Mouse (Mus musculus): ENCODE results near the gene Mt4. TPM values are rescaled to one million over a fixed set of nuclear protein-coding genes. Genes with fewer than 3 reads are reported as not detected.
A peak's percentile ranks its signal among the peaks of the same experiment; 100 is the strongest.

Mt4 gene
- polyA plus RNA-seq, 1 experiment from 2014 or later: 1.3 TPM

DNA sequence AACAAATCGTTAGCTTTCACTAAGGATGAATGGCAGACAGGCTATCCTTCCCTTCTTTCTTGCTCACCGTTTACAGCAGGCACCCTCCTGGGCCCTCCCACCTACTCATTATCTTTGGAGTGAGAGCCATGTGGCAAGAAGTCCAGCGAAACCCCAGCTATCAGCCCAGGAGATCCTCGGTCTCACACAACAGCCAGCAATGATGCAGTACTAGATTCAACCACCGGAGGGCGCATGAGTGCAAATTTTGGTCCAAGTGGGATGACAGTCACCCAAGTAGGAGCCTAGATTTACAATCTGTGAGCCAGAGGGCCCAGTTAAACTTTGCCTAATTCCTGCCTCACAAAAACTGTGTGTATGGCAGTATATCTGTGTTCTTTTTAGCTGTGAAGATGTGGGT lies 30.2 kb downstream of the Mt4 start:
- Histone ChIP-seq H3K4me2 (ENCODE audit: low read length) (no peak overlapping the region), H3K36me3 (ENCODE audit: control insufficient read depth, insufficient read depth, low read length) (no peaks in the 10 kb centered on the region), H3K9me3 (ENCODE audit: control insufficient read depth, low read length) (no peaks in the 10 kb centered on the region), H3K27me3 (replicated peaks; ENCODE audit: control insufficient read depth, insufficient read depth, low read length) (peaks cover 21% of the 10 kb centered on the region), H3K27ac (ENCODE audit: low read depth) (no peak overlapping the region), H3K9ac (ENCODE audit: low read length) (no peak overlapping the region), H3K4me1 (replicated peaks; ENCODE audit: control insufficient read depth, insufficient read depth, low read length) (peaks cover 7% of the 10 kb centered on the region; the same call in 1 of the 2 replicates), H3K4me3 (ENCODE audit: low read depth, low read length) (no peak overlapping the region)
- DNase-seq (ENCODE audit: low spot score) (peak; percentile 100), ATAC-seq (replicated peaks; ENCODE audit: low FRiP score, low TSS enrichment, low read depth) (peak; percentile 66; the same call in 1 of the 2 replicates)
- 5% methylated on average over 6 of the region's 6 CpGs for WGBS

DNA sequence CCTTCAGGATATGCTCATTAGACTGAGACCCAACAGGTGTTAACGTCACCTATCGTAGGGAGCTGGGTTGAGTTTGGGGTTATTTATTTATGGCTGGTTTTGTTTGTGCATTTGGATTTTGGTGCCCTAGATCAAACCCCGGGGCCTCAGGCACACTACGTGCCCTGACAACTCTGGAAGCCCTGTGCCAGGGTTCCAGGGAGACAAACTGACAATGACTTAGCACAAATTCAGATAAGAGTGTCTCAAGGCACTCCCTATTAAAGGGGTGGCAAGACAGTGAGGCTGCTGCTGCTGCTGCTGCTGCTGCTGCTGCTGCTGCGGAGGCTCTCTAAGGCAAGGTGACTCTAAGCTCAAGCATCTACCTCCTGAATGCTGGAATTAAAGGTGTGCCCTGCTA lies 32.5 kb downstream of the Mt4 start:
- Histone ChIP-seq H3K36me3 (ENCODE audit: control insufficient read depth, insufficient read depth, low read length) (no peaks in the 10 kb centered on the region), H3K9ac (ENCODE audit: low read length) (no peak overlapping the region), H3K4me2 (ENCODE audit: low read length) (no peak overlapping the region), H3K9me3 (ENCODE audit: control insufficient read depth, low read length) (no peaks in the 10 kb centered on the region), H3K27ac (ENCODE audit: low read depth) (no peak overlapping the region), H3K27me3 (replicated peaks; ENCODE audit: control insufficient read depth, insufficient read depth, low read length) (peaks cover 44% of the 10 kb centered on the region), H3K4me3 (ENCODE audit: low read depth, low read length) (no peak overlapping the region), H3K4me1 (replicated peaks; ENCODE audit: control insufficient read depth, insufficient read depth, low read length) (peaks cover 10% of the 10 kb centered on the region; the same call in 1 of the 2 replicates)
- DNase-seq (ENCODE audit: low spot score) (no peak), ATAC-seq (replicated peaks; ENCODE audit: low FRiP score, low TSS enrichment, low read depth) (no peak)
- 75% methylated on average over 5 of the region's 5 CpGs for WGBS

DNA sequence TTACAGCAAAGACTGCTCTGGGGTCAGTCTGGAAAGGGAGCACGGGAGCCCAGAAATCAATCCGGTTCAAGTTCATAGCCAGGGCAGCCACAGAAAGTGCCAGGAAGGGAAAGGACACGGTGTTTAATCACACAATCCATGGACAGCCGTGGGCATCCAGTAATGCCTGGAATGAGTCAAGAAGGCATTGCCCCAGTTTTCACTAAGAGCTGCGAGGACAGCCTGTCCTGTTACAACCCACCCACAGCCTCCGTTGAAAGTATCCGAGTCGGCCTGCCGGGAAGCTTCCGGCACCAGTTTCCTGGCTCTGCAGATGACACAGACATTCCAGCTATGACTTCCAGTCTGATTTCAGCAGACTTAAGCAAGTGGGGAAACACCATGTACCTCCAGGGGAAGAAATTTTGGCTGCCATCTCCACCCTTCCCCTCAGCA lies 34.3 kb downstream of the Mt4 start:
- ATAC-seq (replicated peaks; ENCODE audit: low FRiP score, low TSS enrichment, low read depth): no peak
- Histone ChIP-seq H3K9me3 (ENCODE audit: control insufficient read depth, low read length) (no peaks in the 10 kb centered on the region), H3K27ac (ENCODE audit: low read depth) (no peak overlapping the region), H3K4me2 (ENCODE audit: low read length) (peak overlapping the region; percentile 76; the same call in 1 of the 2 replicates), H3K9ac (ENCODE audit: low read length) (no peak overlapping the region), H3K4me1 (replicated peaks; ENCODE audit: control insufficient read depth, insufficient read depth, low read length) (peaks cover 10% of the 10 kb centered on the region; the same call in 1 of the 2 replicates), H3K27me3 (replicated peaks; ENCODE audit: control insufficient read depth, insufficient read depth, low read length) (peaks cover 60% of the 10 kb centered on the region), H3K4me3 (ENCODE audit: low read depth, low read length) (no peak overlapping the region), H3K36me3 (ENCODE audit: control insufficient read depth, insufficient read depth, low read length) (no peaks in the 10 kb centered on the region)
- WGBS: 41% methylated on average over 10 of the region's 10 CpGs
- no peak for DNase-seq (ENCODE audit: low spot score)

DNA sequence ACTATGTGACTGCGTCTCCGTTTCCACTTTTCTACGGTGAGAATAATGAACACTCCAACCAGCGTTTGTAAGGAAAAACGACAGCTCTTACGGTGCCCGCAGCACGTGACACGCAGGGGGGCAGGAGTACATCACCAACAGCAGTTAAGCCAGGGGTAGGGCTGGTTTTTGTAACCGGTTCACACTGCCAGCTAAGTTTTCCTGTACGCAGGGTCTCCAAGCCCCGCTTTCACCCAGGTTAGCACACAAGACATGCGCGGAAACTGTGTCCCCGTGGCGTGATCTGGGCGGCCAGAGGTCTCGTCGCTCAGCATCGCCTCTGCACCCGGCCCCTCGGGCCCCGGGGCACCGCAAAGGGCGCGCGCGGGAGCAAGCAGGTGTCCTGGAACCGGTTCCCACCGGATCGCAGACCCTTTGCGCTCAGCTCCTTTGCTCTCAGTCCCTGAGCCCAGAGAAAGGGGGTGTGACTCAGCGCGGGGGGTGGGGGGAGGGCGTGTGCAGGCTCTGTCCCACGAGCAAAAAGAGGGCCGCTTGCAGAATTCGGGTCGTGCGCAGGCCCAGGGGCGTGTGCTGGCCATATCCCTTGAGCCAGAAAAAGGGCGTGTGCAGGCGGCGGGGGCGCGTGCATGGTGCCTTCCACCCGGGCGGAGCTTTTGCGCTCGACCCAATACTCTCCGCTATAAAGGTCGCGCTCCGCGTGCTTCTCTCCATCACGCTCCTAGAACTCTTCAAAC lies 35.2 kb downstream of the Mt4 start, which contains the start of gene Mt2:
Gene Mt2, plus strand, starts transcription at position 590 of the 734 bp plus-strand sequence.
- ATAC-seq (replicated peaks; ENCODE audit: low FRiP score, low TSS enrichment, low read depth): peak; percentile 76
- no peaks in the 10 kb centered on the region for H3K9me3 ChIP-seq (ENCODE audit: control insufficient read depth, low read length)

DNA sequence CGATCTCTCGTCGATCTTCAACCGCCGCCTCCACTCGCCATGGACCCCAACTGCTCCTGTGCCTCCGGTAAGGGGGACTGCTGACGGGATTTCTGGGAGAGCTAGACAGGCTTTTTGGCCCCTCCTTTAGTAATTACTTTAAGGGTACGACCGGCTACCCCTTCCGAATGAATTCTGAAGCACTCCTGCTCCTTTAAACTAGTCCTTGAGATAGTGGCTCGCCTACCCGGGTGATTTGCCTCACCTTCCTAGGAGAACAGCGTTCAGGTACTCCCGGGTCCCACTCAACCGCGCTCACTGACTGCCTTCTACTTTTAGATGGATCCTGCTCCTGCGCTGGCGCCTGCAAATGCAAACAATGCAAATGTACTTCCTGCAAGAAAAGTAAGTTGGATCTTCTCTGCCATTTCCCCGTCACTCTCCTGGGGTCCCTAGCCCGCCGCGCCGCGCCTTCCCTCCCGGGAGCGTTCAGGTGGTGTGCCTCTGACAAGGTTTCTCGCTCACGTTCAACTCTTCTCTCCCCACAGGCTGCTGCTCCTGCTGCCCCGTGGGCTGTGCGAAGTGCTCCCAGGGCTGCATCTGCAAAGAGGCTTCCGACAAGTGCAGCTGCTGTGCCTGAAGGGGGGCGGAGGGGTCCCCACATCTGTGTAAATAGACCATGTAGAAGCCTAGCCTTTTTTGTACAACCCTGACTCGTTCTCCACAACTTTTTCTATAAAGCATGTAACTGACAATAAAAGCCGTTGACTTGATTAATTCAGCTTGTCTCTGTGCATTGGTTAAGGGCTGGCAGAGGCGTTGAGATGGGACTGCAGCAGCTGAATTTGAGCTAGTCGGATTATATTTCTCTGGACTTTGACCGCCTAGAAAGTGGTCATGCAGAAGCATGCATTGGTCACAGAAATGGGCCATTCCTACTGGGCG lies 36.1 kb downstream of the Mt4 start:
- Histone ChIP-seq H3K4me1 (replicated peaks; ENCODE audit: control insufficient read depth, insufficient read depth, low read length) (peaks cover 10% of the 10 kb centered on the region; the same call in 1 of the 2 replicates), H3K36me3 (ENCODE audit: control insufficient read depth, insufficient read depth, low read length) (no peaks in the 10 kb centered on the region), H3K27me3 (replicated peaks; ENCODE audit: control insufficient read depth, insufficient read depth, low read length) (peaks cover 75% of the 10 kb centered on the region), H3K9ac (ENCODE audit: low read length) (peak overlapping the region; percentile 6), H3K27ac (ENCODE audit: low read depth) (no peak overlapping the region), H3K4me2 (ENCODE audit: low read length) (peak overlapping the region; percentile 76), H3K4me3 (ENCODE audit: low read depth, low read length) (peak overlapping the region; percentile 41), H3K9me3 (ENCODE audit: control insufficient read depth, low read length) (no peaks in the 10 kb centered on the region)
- WGBS: 2% methylated on average over 39 of the region's 39 CpGs
- ATAC-seq (replicated peaks; ENCODE audit: low FRiP score, low TSS enrichment, low read depth) (0 out of 2 replicates have a peak, but pooled peaks have one; percentile 26), DNase-seq (ENCODE audit: low spot score) (no peak)

More for the DNA sequence above, 35.2 kb downstream of the Mt4 start, which contains the start of gene Mt2:
- Histone ChIP-seq H3K27me3 (replicated peaks; ENCODE audit: control insufficient read depth, insufficient read depth, low read length) (peaks cover 69% of the 10 kb centered on the region), H3K27ac (ENCODE audit: low read depth) (no peak within 1 kb of the TSS), H3K4me3 (ENCODE audit: low read depth, low read length) (peak within 1 kb of the TSS; percentile 41), H3K4me2 (ENCODE audit: low read length) (peak within 1 kb of the TSS; percentile 76), H3K4me1 (replicated peaks; ENCODE audit: control insufficient read depth, insufficient read depth, low read length) (peaks cover 10% of the 10 kb centered on the region; the same call in 1 of the 2 replicates), H3K36me3 (ENCODE audit: control insufficient read depth, insufficient read depth, low read length) (no peaks in the 10 kb centered on the region), H3K9ac (ENCODE audit: low read length) (peak within 1 kb of the TSS; percentile 29)
- DNase-seq (ENCODE audit: low spot score): peak; percentile 82
- WGBS: 1% methylated on average over 56 of the region's 56 CpGs

DNA sequence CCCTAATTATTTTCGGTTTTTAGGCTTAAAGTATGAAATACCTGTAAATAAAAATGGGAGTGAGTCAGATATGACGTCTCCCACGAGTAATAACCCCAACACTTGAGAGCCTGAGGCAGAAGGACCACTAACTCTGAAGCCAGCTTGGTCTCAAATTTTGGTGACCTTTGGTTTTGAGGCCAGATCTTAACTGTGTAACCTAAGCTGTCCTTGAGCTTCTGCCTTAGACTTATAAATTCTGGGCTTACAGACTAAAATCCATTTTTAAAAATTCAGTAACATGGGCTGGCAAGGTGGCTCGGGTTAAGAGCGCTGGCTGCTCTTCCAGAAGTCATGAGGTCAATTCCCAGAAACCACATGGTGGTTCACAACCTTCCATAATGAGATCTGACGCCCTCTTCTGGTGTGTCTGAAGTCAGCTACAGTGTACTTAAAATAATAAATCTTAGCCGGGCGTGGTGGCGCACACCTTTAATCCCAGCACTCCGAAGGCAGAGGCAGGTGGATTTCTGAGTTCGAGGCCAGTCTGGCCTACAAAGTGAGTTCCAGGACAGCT lies 36.9 kb downstream of the Mt4 start:
- no peak overlapping the region for H3K4me3 ChIP-seq (ENCODE audit: low read depth, low read length)
- DNase-seq (ENCODE audit: low spot score) (no peak), ATAC-seq (replicated peaks; ENCODE audit: low FRiP score, low TSS enrichment, low read depth) (no peak)
- H3K36me3 ChIP-seq (ENCODE audit: control insufficient read depth, insufficient read depth, low read length): no peaks in the 10 kb centered on the region
- H3K9ac ChIP-seq (ENCODE audit: low read length): no peak overlapping the region
- peaks cover 10% of the 10 kb centered on the region; the same call in 1 of the 2 replicates for H3K4me1 ChIP-seq (replicated peaks; ENCODE audit: control insufficient read depth, insufficient read depth, low read length)
- no peak overlapping the region for H3K27ac ChIP-seq (ENCODE audit: low read depth)
- peaks cover 81% of the 10 kb centered on the region for H3K27me3 ChIP-seq (replicated peaks; ENCODE audit: control insufficient read depth, insufficient read depth, low read length)
- no peak overlapping the region for H3K4me2 ChIP-seq (ENCODE audit: low read length)
- 53% methylated on average over 11 of the region's 11 CpGs for WGBS
- no peaks in the 10 kb centered on the region for H3K9me3 ChIP-seq (ENCODE audit: control insufficient read depth, low read length)

DNA sequence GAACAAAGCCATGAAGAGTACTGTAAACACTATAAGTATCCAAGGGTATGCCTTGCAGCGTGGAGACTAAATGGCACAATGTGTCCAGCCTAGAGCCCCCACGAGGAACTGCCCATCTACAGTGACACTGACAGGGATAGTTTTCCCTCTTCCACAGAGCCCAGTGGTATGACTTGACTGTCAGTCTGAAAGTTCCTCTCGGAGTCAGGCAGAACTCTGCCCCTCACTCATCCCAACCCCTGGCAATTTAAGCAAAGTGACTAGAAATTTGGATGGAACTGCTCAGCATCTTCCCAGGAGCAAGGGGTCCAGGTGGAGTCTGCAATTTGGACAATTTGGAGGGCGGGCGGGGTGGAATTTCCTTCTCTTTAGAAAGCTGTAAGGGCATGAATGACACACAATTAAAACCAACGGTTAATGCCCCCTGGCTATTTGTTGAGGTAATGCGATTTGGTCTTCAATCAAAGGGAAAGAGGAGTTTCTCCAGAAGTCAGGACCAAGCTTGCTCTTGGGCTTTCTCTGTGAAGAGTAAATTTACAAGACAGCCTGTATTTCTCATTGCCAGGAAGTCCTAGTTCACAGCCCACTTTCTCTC lies 37.7 kb downstream of the Mt4 start:
- Histone ChIP-seq H3K4me3 (ENCODE audit: low read depth, low read length) (no peak overlapping the region), H3K9ac (ENCODE audit: low read length) (no peak overlapping the region), H3K4me1 (replicated peaks; ENCODE audit: control insufficient read depth, insufficient read depth, low read length) (peaks cover 10% of the 10 kb centered on the region; the same call in 1 of the 2 replicates), H3K4me2 (ENCODE audit: low read length) (no peak overlapping the region), H3K27ac (ENCODE audit: low read depth) (no peak overlapping the region), H3K27me3 (replicated peaks; ENCODE audit: control insufficient read depth, insufficient read depth, low read length) (peaks cover 89% of the 10 kb centered on the region), H3K36me3 (ENCODE audit: control insufficient read depth, insufficient read depth, low read length) (no peaks in the 10 kb centered on the region), H3K9me3 (ENCODE audit: control insufficient read depth, low read length) (no peaks in the 10 kb centered on the region)
- ATAC-seq (replicated peaks; ENCODE audit: low FRiP score, low TSS enrichment, low read depth) (no peak), DNase-seq (ENCODE audit: low spot score) (no peak)
- whole genome bisulfite sequencing: 41% methylated on average over 7 of the region's 7 CpGs

Data from intestine, embryonic 14.5 days (tissue).